Comparison of ENCODE assay signal across 20 mouse cellular contexts in genomic region chr3:104573277-104573940, GRCm38 (mm10).
"Had no signal": no experiment of that assay in that cellular context is flagged by ENCODE, and none has a peak within 500 bp of the region (broad histone marks: within the 10 kb centered on the region; RNA-seq: fewer than 3 reads in every experiment).

No protein-coding gene starts in this region.

- H3K4me2 ChIP-seq: limb, embryonic 13.5 days; liver, embryonic 12.5 days; liver, embryonic 15.5 days; midbrain, embryonic 12.5 days; midbrain, embryonic 15.5 days had no signal

- ATAC-seq: inflammation-experienced regulatory T-cells, adult 6 months; liver, embryonic 12.5 days; midbrain, embryonic 15.5 days had no signal

- H3K4me3 ChIP-seq: limb, embryonic 10.5 days; limb, embryonic 13.5 days; liver, embryonic 12.5 days; liver, embryonic 15.5 days; midbrain, embryonic 12.5 days; midbrain, embryonic 15.5 days; myocyte had no signal

- H3K9me3 ChIP-seq: limb, embryonic 10.5 days; limb, embryonic 13.5 days; liver, embryonic 12.5 days; liver, embryonic 15.5 days; midbrain, embryonic 12.5 days; midbrain, embryonic 15.5 days had no signal

- H3K27ac ChIP-seq: limb, embryonic 10.5 days; limb, embryonic 13.5 days; midbrain, embryonic 12.5 days; midbrain, embryonic 15.5 days had no signal

- H3K27me3 ChIP-seq: limb, embryonic 13.5 days; liver, embryonic 12.5 days; liver, embryonic 15.5 days; midbrain, embryonic 12.5 days; midbrain, embryonic 15.5 days had no signal

- H3K4me1 ChIP-seq: limb, embryonic 10.5 days; limb, embryonic 13.5 days; midbrain, embryonic 12.5 days; midbrain, embryonic 15.5 days had no signal

- H3K9ac ChIP-seq: limb, embryonic 13.5 days; liver, embryonic 12.5 days; liver, embryonic 15.5 days; midbrain, embryonic 12.5 days; midbrain, embryonic 15.5 days had no signal

- H3K36me3 ChIP-seq: limb, embryonic 10.5 days; limb, embryonic 13.5 days; liver, embryonic 12.5 days; liver, embryonic 15.5 days; midbrain, embryonic 12.5 days; midbrain, embryonic 15.5 days had no signal

- DNase-seq: kidney, adult 18-20 months; kidney, adult 9 months; kidney, postnatal 14 days; kidney, postnatal 4 days; layer of hippocampus, adult 9-11 months; layer of hippocampus, postnatal 36 days; lung, adult 2 months; lung, postnatal 14 days; lung, postnatal 4 days; thymus, adult 2 months; thymus, postnatal 14 days; thymus, postnatal 4 days had no signal
